Mouse (Mus musculus): ENCODE measurements around the gene Psme1. TPM values are rescaled to one million over a fixed set of nuclear protein-coding genes. Genes with fewer than 3 reads are reported as not detected.

Gene Psme1
- polyA plus RNA-seq, 1 experiment = 268 TPM

- TF ChIP-seq POLR2A (IDR thresholded peaks at IDR 0.05; ENCODE audit: borderline replicate concordance, control insufficient read depth, low read depth, low read length) (no peak), CTCF (IDR thresholded peaks at IDR 0.05; ENCODE audit: control insufficient read depth, insufficient read depth, low read length) (no peak)
- H3K4me3 ChIP-seq (replicated peaks; ENCODE audit: control insufficient read depth, low read depth, low read length) = peak overlapping the region; percentile 96
- 3% methylated on average over 16 of the region's 16 CpGs for WGBS
Observed at GRCm38 (mm10) chr14:55592226-55592625, 14.3 kb downstream of the Psme1 start.

GRCm38 (mm10) chr14:55596036-55596690 lies 18.2 kb downstream of the Psme1 start:
- H3K4me1 ChIP-seq (ENCODE audit: control insufficient read depth, insufficient read depth, low read length) = no peaks in the 10 kb centered on the region; the same call in 1 of the 2 replicates
- H3K27ac ChIP-seq (ENCODE audit: control insufficient read depth, insufficient read depth, low read depth, low read length, poor library complexity) = no peak overlapping the region
- TF ChIP-seq CTCF (IDR thresholded peaks at IDR 0.05; ENCODE audit: control insufficient read depth, insufficient read depth, low read length) = no peak
- TF ChIP-seq POLR2A (IDR thresholded peaks at IDR 0.05; ENCODE audit: borderline replicate concordance, control insufficient read depth, low read depth, low read length) = no peak
- WGBS = 92% methylated on average over 13 of the region's 13 CpGs
- H3K4me3 ChIP-seq (replicated peaks; ENCODE audit: control insufficient read depth, low read depth, low read length) = no peak overlapping the region

More at GRCm38 (mm10) chr14:55592226-55592625, 14.3 kb downstream of the Psme1 start:
- Histone ChIP-seq H3K27ac (ENCODE audit: control insufficient read depth, insufficient read depth, low read depth, low read length, poor library complexity) (peak overlapping the region; percentile 96), H3K4me1 (ENCODE audit: control insufficient read depth, insufficient read depth, low read length) (no peaks in the 10 kb centered on the region; the same call in 1 of the 2 replicates)

GRCm38 (mm10) chr14:55598521-55599390 lies 20.8 kb downstream of the Psme1 start:
- 93% methylated on average over 21 of the region's 21 CpGs for WGBS
- peaks cover 3% of the 10 kb centered on the region; the same call in 1 of the 2 replicates for H3K4me1 ChIP-seq (ENCODE audit: control insufficient read depth, insufficient read depth, low read length)
- TF ChIP-seq CTCF (IDR thresholded peaks at IDR 0.05; ENCODE audit: control insufficient read depth, insufficient read depth, low read length) (no peak), POLR2A (IDR thresholded peaks at IDR 0.05; ENCODE audit: borderline replicate concordance, control insufficient read depth, low read depth, low read length) (no peak)
- H3K4me3 ChIP-seq (replicated peaks; ENCODE audit: control insufficient read depth, low read depth, low read length) = no peak overlapping the region
- H3K27ac ChIP-seq (ENCODE audit: control insufficient read depth, insufficient read depth, low read depth, low read length, poor library complexity) = no peak overlapping the region

GRCm38 (mm10) chr14:55603271-55603632 lies 25.3 kb downstream of the Psme1 start, which contains the start of gene Irf9:
Gene Irf9 (plus strand): TSS chr14:55603571.
- TF ChIP-seq CTCF (IDR thresholded peaks at IDR 0.05; ENCODE audit: control insufficient read depth, insufficient read depth, low read length) (no peak), POLR2A (IDR thresholded peaks at IDR 0.05; ENCODE audit: borderline replicate concordance, control insufficient read depth, low read depth, low read length) (no peak)
- H3K4me3 ChIP-seq (replicated peaks; ENCODE audit: control insufficient read depth, low read depth, low read length) = peak within 1 kb of the TSS; percentile 77
- H3K4me1 ChIP-seq (ENCODE audit: control insufficient read depth, insufficient read depth, low read length) = peaks cover 7% of the 10 kb centered on the region; the same call in 1 of the 2 replicates
- peak within 1 kb of the TSS; percentile 95 for H3K27ac ChIP-seq (ENCODE audit: control insufficient read depth, insufficient read depth, low read depth, low read length, poor library complexity)
- 38% methylated on average over 7 of the region's 7 CpGs for WGBS

- H3K4me1 ChIP-seq (ENCODE audit: control insufficient read depth, insufficient read depth, low read length) = peaks cover 7% of the 10 kb centered on the region; the same call in 1 of the 2 replicates
- TF ChIP-seq POLR2A (IDR thresholded peaks at IDR 0.05; ENCODE audit: borderline replicate concordance, control insufficient read depth, low read depth, low read length) = peak; percentile 47
- TF ChIP-seq CTCF (IDR thresholded peaks at IDR 0.05; ENCODE audit: control insufficient read depth, insufficient read depth, low read length) = peak; percentile 98
- WGBS = under 1% methylated on average over 19 of the region's 19 CpGs
- peak overlapping the region; percentile 77 for H3K4me3 ChIP-seq (replicated peaks; ENCODE audit: control insufficient read depth, low read depth, low read length)
- peak overlapping the region; percentile 95 for H3K27ac ChIP-seq (ENCODE audit: control insufficient read depth, insufficient read depth, low read depth, low read length, poor library complexity)
Observed at GRCm38 (mm10) chr14:55603633-55604576, 26.0 kb downstream of the Psme1 start.

GRCm38 (mm10) chr14:55604823-55605222 lies 26.9 kb downstream of the Psme1 start:
- H3K27ac ChIP-seq (ENCODE audit: control insufficient read depth, insufficient read depth, low read depth, low read length, poor library complexity) = peak overlapping the region; percentile 95
- peak overlapping the region; percentile 77 for H3K4me3 ChIP-seq (replicated peaks; ENCODE audit: control insufficient read depth, low read depth, low read length)
- H3K4me1 ChIP-seq (ENCODE audit: control insufficient read depth, insufficient read depth, low read length) = peaks cover 7% of the 10 kb centered on the region; the same call in 1 of the 2 replicates
- TF ChIP-seq CTCF (IDR thresholded peaks at IDR 0.05; ENCODE audit: control insufficient read depth, insufficient read depth, low read length) (no peak), POLR2A (IDR thresholded peaks at IDR 0.05; ENCODE audit: borderline replicate concordance, control insufficient read depth, low read depth, low read length) (no peak)
- 45% methylated on average over 11 of the region's 11 CpGs for WGBS

- Histone ChIP-seq H3K4me3 (replicated peaks; ENCODE audit: control insufficient read depth, low read depth, low read length) (peak overlapping the region; percentile 46), H3K27ac (ENCODE audit: control insufficient read depth, insufficient read depth, low read depth, low read length, poor library complexity) (no peak overlapping the region), H3K4me1 (ENCODE audit: control insufficient read depth, insufficient read depth, low read length) (peaks cover 7% of the 10 kb centered on the region; the same call in 1 of the 2 replicates)
- WGBS = 75% methylated on average over 16 of the region's 16 CpGs
- TF ChIP-seq POLR2A (IDR thresholded peaks at IDR 0.05; ENCODE audit: borderline replicate concordance, control insufficient read depth, low read depth, low read length) = no peak
- no peak for TF ChIP-seq CTCF (IDR thresholded peaks at IDR 0.05; ENCODE audit: control insufficient read depth, insufficient read depth, low read length)
Observed at GRCm38 (mm10) chr14:55605743-55606459, 28.0 kb downstream of the Psme1 start.
